Mouse (Mus musculus) cerebellum, adult 9-11 months (tissue): ENCODE measurements at regions not wholly inside any gene's neighbourhood (a gene's known extent, or its start where the extent isn't known, plus 50 kb on each side); places are given as distances from the start of the nearest gene placed in this dataset.

Source experiments
- DNase-seq: peaks from one replicate; pipeline ENCODE4 v3.0.0; 2022

DNA sequence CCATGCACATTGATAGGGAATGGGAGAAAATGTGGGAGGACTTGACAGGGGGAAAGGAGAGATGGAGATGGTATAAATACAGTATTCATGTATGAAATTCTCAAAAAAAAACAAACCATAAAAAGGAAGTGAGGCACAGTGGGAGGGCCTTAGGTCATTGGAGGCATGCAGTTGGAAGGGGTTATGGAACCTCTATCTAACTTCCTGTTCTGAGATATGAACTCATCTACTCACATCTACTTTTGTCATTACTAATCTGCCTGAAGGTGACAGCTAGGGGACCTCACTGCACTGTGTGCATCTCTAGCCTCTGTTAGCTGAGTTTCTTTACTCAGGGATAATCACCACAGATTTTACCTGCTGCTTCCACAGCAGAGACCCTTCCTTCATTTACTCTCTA, 366.3 kb upstream of the Prickle1 start:
- DNase-seq: no peak

DNA sequence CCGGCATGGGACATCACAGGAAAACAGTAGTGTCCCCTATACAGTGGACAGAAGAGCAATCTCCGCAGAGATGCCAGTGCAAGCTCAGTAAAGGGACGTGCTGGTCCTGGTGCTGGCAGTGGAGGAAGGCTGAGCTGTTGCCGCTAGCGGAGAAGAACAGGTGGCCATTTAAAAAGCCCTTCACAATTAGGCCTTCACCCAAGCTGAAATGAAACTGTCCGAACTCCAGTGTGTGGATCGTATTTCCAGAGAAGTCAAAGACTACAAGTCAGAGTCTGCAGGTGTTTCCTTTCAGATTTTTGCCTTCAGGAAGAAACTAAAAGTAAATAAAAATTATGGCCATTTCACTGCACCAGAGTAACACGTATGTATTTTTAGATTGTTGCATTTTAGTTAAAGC, 364.2 kb upstream of the Prickle1 start:
- no peak for DNase-seq

DNA sequence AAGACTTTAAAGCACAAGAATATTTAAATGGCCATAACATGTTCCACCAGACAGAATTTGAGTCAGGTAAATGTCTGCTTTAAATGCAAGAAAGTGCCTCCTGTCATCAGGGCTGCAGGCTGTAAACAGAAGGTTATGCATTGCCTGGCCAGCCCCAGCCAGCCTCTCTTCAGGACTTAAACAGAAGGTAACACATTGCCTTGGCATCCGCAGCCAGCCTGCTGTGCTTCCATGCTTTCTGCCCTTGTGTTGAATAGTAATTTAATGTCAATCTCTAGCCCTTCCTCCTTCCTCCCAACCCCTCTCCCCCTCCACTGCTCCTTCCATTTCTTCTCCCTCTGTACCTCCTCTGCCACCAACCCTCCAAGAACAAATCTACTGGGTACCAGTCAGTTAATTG, 362.4 kb upstream of the Prickle1 start:
- DNase-seq: no peak

DNA sequence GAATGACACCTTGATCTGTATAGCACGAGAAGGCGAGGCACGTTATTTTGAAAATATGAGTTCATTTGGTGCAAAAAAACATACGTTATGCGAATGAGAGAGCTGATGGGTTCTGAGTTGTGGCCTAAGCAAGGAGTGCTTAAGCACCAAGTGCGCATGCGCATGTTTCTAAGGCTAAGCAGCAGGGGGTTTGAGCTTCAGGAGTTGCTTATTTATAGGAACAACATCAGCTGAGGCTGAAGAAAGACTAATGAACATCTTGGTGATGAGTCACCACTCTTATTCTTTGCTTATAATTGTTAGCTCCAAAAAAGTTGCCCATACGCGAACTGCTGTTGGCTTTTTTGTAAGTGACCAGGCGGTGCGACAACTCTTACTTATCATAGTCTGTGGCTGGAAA, 361.1 kb upstream of the Prickle1 start:
- no peak for DNase-seq

DNA sequence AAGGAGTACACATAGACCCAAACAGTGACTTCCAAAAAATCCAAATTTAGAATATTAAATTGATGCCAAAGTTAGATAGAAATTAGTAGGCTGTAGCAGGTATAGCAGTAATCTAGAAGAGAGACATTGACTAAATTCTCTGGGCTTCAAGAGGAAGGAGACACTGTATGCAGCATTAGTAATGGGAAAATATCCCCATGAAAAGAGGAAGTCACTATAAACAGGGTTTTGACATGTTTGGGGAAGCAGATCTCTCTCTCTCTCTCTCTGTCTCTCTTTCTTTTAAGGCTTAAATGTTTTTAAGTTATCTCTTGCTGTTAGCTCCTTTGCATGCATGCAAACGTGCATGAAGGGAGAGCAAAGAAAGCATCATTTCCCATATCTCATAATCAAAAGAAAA, 357.9 kb upstream of the Prickle1 start:
- no peak for DNase-seq

DNA sequence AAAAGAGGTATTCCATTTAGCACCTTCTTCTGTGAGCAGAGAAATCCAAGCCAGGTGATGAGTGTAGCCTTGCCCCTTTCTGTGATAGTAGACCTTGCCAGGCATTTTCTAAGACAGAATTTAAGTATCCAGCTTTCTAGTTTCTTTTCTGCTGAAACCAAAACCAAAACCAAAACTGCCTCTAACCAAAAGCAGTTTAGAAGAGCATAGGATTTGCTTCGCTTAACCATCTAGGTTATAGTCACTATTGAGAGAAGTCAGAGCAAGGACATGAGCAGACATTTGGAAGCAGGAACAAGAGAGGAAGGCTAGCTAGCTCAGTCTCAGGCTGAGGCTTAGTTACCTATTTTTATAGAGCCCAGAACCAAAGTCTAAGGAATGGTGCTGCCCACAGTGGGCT, 354.8 kb upstream of the Prickle1 start:
- DNase-seq: no peak

DNA sequence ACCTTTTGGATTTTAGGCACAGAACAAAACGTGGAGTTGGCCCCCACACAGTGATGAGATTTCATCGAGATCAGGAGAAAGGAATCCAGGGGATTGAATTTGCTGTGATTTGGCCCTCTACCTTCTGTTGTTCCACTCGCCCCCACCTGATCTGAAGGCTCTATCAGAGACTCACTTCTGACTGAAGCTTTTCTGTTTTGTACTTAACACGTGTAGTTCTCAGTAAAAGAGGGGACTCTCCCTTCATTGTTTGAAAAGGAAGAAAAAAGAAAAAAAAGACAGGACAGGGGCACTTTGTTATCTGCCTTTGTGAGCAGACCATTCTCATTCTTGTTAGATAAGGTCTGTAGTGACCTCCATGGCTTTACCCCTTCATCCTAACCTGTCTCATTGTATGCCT, 353.2 kb upstream of the Prickle1 start:
- no peak for DNase-seq

DNA sequence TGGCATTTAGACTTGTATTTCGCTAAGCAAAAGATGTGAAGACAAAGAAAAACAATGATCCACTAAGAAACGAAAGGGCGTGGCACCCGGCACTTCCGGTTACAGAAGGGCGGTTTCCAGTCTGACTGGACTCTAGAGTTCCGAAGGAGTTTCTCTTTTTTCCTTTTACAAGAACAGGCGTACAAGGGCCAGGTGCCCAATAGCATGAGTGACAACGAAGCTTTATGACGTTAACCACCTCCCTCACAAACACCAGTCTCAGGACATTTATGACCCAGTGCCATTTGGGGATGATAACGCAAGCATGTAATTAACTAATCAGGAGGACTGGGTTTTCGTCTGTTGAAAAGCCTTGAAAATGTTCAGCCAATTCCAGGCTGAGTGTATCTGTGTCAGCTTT, 347.9 kb upstream of the Prickle1 start:
- no peak for DNase-seq

DNA sequence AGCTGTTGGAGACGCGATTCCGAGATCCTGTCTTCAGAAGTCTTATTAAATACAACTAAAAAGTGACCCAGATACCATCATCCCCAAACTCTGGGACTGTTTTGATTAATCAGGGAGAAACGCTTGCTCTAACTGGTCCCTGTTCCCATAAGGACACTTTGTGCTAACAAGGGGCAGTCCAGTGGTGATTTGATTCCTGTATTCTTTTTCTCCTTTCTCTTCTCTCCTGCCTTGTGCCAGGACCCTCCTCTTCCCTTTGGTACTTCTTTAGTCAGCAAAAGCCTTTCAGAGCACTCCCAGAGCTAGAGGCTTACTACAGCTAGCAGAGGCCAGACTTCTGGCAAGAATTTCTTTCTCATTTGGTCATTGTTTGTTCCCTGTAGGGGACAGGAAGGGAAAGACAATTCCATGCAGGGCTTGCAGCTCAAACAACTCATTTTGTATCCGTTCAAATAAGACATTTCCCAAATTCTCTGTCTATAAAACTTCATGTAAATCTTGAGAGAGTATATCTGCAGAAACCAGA, 337.3 kb upstream of the Prickle1 start:
- DNase-seq: no peak

DNA sequence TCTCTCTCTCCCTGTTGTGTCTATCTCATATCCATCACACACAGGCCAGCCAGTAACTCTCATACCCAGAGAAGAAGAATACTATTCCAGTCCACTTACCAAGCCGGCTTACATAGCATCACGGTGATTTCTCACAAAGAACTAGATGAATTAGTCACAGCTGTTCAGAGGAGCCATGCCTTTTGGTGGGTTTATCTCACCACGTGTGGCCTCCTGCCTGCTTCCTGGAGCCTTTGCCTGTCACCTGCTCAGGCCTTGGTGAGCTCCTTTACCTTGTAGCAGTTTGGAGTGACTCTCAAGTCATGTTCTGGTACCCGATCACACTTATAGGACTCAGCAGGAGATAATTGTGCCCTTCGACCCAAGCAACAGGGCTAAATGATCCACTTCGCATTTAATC, 331.2 kb upstream of the Prickle1 start:
- no peak for DNase-seq

DNA sequence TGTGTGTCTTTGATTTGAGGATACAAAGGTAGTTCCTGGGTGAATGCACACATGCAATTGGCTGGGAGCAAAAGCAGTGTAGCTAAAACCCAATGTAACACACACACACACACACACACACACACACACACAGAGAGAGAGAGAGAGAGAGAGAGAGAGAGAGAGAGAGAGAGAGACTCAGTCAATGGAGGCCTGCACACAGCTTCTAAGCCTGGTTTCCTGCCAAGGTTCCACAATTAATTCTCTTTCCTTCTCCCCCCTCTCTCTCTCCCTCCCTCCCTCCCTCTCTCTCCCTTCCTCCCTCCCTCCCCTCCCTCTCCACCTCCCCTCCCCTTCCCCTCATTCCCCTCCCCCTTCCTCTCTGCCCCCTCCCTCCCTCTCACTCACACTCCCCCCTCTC, 330.6 kb upstream of the Prickle1 start:
- DNase-seq: no peak

DNA sequence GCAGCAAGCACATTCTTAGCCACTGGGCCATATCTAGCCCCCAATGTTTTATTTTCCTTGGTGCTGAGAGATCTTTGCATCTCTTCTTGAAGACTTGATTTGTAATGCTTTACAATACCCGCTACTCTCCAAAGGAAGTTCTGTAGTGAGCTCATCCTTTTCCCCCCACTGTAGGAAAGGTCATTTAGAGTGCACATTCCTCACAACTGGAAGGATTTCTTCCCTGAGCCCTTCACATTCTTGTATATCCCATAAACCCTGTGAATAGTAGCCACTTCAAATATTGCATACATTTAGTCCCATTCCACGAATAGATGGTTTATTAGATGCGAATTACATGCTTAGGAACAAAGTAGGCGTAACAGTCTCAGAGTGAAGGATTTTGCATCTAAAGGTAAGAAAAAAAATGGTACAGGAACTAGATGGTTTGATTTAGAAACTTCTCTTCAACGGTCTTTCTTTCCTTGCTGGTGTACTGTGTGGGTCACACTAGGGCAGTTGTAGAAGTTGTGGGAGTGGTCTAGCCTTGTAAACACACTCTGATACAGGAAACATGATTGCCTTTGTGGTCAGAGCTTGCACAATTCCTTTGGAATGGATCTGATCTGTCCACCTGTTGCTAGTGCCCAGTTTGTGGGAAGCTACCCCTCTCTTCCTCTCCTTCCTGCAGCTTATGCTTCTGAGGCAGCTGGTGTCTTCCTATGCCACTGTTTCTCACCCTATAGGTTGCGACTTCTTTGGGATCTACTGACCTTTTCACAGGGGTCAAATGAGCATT, 326.0 kb upstream of the Prickle1 start:
- DNase-seq: no peak

DNA sequence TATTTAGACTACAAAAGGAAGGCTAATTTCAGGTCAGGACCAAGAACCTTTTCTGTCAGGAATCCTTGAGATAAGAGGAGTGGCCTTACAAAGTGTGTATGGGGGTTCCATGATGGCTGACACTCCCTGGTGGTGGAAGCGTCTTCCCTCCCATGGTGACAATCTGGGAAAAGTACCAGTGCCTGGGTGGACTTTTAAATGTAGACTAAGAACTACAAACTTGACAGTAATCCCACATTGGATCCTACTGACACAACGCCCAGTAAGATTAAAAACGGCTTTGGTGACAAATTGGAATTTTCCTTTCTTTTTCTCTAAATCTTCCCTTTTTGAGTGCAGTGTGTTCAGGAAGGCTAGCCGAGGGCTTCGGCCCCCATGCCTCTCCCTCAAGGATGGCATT, 325.3 kb upstream of the Prickle1 start:
- no peak for DNase-seq

DNA sequence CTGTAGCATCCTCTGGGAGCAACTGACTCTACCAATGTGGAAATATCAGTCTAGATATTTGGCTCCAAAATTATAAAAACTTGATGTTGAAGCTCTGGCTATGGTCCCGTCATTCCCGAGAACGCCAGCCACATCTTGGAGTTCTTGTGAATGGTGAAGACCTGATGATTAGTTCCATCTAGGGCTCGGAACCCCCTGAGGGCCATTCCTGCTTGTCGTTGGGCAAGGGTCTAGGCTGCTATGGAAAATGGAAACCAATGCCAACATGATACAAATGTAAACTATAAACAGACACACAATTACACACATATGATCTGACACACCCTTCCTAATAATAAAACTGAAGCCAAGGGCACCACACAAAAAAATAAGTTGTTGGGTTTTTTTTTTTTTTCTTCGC, 323.9 kb upstream of the Prickle1 start:
- DNase-seq: no peak

DNA sequence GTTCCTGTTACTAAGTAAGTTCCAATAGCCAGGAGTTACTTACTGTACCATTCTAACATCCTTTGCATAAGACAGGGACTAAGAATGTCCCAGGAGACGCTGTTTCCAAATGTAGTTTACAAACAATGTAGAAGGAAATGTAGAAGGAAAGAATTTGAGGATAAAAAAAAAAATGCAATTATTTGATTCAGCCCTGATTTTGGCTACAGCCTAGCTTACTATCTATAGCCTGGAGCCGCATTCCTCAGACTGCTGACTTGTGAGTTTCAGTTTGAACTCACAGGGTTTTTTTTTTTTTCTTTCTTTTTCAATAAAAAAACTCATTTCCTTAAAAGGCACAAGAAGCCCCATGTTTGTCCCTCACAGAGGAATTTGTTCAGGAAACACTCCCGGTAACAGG, 321.2 kb upstream of the Prickle1 start:
- DNase-seq: no peak

DNA sequence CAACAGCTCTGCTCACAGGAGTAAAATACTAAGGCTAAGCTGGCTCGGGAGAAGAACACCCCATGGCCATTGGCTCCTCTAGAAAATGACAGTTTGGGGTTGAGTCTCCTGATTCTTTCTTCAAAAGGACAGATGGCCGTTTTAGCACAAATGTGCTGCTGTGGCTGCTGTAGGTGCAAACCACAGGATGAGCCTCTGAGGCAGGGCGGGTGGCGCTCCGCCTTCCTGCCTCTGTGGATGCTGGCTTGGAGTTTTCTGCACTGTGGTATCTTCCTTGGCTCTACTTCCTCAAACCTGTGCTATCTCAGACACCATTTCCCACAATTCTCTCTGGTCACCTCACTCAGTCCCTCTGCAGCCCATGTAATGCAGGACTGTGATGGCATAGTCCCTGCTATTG, 317.8 kb upstream of the Prickle1 start:
- DNase-seq: no peak

DNA sequence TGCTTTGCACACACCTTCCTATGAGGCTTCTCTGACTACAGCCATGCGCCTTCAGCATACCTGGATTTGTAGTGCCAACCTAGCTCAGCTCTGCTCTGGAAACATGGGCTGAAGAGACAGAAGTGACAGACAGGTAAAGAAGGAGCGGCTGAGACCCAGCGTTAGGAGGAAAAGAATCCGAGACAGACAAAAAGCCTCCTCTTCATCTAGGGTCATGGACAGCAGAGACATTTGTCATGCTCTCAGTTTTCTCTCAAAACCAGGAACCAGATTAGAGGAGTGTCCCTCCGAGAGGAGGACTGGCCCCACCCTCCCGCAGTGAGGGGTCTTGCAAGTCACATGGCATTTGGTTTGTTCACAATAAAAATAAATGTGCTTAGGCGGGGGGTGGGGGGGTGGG, 317.4 kb upstream of the Prickle1 start:
- DNase-seq: no peak

DNA sequence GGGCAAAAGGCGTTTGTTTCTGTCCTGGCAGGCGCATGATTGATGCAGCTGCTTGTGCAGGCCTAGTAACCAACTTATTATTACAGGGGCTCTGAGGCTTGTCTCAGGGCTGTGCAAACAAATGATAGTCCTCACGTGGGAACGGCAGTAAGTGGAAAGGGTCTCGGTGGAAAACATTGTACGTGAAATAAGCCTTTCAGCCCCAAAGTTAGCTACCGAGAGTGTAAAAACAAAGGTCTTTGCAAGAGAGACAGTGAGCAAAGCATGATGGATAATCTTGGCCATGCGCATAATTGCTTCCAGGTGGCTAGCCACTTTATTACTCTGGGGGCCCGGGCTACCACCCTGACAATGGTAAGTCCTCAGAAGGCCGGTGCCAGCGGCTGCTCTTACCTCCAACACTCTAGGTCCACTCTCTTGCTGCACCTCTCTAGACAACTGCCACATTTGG, 315.3 kb upstream of the Prickle1 start:
- no peak for DNase-seq

DNA sequence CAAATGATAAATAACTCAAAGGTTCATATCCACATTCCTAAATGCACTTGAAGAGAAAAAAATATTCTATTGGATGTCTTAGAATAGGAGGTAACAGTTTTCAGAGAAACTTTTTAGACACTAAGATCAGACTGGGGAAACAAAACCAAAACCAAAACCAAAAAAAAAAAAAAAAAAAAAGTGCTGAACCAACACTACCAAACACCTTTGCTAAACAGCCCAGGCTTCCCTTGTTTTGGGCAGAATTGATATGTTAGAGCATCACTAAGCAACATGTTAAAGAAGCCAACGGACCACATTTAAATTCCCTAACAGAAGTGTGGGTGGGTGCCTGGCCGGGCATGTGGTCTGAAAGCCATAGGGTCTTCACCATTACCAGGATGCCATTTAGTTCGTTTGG, 314.5 kb upstream of the Prickle1 start:
- no peak for DNase-seq

DNA sequence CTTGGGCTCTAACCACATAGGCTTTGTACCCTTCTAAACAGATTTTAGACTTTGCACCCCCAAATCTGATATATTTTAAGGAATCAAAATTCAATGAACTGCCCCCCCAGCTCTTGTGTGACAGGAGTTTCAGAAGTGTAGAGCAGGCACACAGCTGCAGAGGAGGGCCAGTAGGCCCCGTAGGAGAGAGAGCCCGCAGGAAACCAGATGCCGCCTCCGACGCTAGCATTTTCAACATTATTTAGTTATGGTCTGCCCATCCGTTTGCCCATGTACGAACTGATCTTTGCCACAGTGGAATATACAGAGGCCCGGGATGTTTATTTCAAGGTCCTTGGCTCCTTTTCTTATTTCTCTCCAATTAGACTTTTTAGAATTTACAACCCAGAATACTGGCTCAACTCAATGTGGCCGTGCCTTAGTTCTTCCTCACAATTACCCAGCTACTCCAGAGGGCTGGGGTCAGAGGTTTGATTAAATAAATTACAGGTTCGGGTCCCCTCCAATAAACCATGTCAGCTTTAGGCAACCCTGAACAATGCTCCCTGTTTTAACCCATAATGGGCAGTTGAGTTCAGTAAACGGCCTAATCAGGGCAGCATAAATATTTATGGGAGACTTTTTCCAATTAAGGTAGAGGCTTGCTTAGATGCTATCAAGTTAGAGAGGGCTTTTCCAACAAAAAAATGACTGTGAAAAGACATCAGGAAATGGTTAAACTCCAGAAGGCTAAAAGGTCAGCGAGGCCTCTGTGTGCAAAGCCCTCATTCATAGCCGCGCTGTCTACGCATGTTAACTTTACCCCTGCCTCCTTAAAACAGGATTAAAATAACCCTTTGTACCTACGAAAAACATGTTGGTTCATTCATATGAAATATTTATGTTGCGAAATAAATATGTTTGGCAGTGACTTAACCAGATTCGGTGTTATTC, 308.2 kb upstream of the Prickle1 start:
- DNase-seq: no peak

DNA sequence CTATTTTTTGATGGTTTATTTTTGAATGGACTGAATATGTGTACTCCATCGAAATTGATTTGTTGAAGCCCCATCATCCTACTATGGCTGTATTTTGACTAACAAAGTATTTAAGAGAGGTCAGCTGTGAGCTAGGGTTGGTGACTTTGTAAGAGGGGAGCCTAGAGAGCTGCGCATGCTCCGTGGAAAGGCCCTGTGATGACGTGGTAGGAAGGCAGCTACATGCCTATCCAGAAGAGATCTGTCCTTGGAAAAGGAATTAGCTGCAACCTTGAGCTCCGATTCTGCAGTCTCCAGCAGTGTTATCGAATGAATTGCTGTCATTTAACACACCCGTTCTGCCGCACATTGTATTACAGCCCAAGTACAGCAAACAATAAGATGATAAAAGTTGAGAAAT, 287.1 kb upstream of the Prickle1 start:
- no peak for DNase-seq

DNA sequence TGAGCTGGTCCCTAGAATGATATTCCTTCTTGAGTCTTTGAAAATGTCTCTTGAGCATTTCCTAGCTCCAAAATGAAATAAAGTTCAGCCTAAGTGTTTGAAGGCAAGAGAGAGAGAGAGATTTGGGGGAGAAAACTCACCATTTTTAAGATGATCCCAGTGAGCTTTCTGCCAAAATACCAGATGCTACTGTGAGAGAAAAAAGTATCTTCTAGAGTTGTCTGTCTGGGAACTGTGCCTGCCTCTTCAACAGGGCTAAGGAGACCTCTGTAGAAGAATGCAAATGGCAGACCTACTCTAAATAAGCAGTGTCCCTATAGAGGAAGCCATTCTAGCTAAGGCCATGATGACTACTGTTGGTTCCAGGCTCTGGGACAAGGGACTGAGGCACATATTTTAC, 285.6 kb upstream of the Prickle1 start:
- no peak for DNase-seq

DNA sequence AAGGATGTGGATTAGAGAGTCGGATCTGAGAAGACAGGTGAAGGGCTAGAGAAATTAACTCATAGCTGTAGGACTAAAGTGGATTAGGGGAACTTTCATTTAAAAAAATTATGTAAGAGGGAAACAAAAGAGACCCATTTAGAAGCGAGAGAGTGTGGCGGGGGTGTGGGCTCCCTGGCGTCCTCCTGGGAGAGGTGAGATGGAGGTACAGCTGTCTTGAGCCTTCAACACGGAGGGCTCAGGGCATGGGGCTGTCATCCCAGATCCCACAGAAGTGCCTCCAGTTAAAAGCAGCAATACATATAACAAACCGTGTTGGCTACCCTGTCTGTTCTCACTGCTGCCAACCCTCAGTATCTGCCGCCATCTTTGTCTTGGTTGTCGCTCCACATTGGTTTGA, 284.6 kb upstream of the Prickle1 start:
- DNase-seq: no peak

DNA sequence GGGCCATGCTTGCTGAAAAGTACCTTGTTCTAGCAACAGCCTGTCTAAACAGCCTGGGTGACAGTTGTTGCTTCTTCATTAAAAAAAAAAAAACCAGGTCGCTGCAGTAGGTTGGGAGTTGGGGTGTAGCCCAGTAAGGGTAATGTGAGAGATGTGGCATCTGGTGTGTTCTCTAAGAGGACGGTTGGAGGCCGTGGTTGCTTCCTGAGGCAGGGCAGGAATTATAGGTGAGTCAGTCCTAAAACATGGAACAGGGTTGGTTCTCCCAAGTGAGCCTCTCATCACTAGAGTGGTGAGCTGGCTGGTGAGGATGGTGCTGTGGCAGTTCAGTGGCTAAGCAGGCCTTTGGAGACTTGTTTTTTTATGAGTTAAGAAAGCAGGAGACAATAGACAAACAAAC, 283.3 kb upstream of the Prickle1 start:
- DNase-seq: no peak
